Mouse (Mus musculus) megakaryocyte, embryonic 14.5 days (primary cell): ENCODE measurements around the gene Lrrc3c.

Experiments
- FLI1 ChIP-seq: IDR thresholded peaks from 2 replicates; pipeline ENCODE4 v1.6.1; 2012; ENCODE audit warnings: low read length, inconsistent platforms, mixed read lengths
- GATA1 ChIP-seq: IDR thresholded peaks from 3 replicates; pipeline ENCODE4 v1.6.1; 2012; ENCODE audit warnings: mixed read lengths, low read length, inconsistent platforms, borderline replicate concordance

DNA sequence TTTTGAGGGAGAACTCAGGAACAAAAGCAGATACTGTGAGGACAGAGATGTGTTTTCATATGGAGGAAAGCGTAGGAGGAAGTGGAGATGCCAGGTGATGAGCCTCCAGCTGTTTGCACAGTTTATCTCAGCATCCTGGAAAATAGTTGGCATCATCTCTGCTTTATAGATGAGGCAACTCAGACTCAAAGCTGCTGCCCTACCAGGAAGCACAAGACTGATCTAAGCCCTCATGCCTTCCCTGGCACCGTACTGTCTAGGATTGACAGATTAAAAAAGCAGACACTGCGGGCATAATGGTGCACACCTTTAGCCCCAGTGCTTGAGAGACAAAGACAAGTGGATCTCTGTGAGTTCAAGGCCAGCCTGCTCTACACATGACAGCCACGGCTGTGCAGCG is 32.6 kb downstream of the Lrrc3c start:
- TF ChIP-seq GATA1 (no peak), FLI1 (no peak)
